ENCODE assay signal across 24 mouse cellular contexts in the genomic region with DNA sequence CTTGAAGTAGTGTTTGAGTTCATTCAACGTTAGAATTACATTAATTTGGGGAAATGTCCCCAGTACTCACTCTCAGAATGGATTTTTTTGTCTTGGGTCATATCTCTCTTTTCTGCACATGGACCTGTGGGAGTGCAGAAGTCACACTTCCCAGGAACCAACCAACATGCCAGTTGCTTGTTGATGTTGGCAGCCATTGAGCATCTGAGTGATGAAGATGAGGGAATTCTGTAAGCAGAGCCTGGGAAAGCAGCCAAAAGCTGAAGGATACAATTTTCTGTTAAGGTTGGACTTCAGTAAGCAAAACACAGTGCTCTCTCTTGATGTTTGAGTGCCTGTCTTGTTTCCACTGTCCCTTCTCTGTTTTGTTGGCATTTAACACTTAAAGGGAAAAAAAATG.
DNase-seq lines count a peak whose midpoint lies in the region; ATAC-seq and TF ChIP-seq lines count a peak whose summit lies in the region.
"Had no signal": no experiment of that assay in that cellular context is flagged by ENCODE, and none has a peak within 500 bp of the region (broad histone marks: within the 10 kb centered on the region; RNA-seq: fewer than 3 reads in every experiment).

No protein-coding gene starts in this region.

- no peak for TF ChIP-seq CTCF in layer of hippocampus, adult 2 months (conservative IDR thresholded peaks at IDR 0.05)

- H3K4me2 ChIP-seq in midbrain, embryonic 14.5 days (ENCODE audit: low read length): no peak overlapping the region
- H3K4me2 ChIP-seq: forebrain, embryonic 15.5 days; intestine, embryonic 15.5 days; neural tube, embryonic 13.5 days had no signal

- ATAC-seq in cerebellum, adult (ENCODE audit: insufficient number of reproducible peaks, low FRiP score, low TSS enrichment): no peak
- no peak for ATAC-seq in midbrain, embryonic 14.5 days (ENCODE audit: low FRiP score, low TSS enrichment)
- ATAC-seq: forebrain, embryonic 15.5 days; hindbrain, embryonic 16.5 days; intestine, embryonic 15.5 days; lung, postnatal 0 days had no signal

- DNase-seq in cerebellum, adult 18-20 months: peak; percentile 11 to 21
- no peak for DNase-seq in layer of hippocampus, adult 2 months (ENCODE audit: low spot score in 2 of 2)
- no peak for DNase-seq in layer of hippocampus, adult 11-12 months (ENCODE audit: low spot score)
- DNase-seq in midbrain, embryonic 14.5 days: peak; percentile 17
- DNase-seq in midbrain, embryonic 10.5 days (ENCODE audit: low spot score): no peak
- peak; percentile 28 for DNase-seq in cerebellum, adult 9-11 months
- no peak for DNase-seq in urinary bladder, postnatal 10 days (ENCODE audit: low spot score)
- DNase-seq: adrenal gland, postnatal 10 days; gastrocnemius, adult 2 months; heart, adult 2 months; heart, postnatal 14 days; kidney, adult 2 months; layer of hippocampus, postnatal 36 days; liver; thymus, postnatal 4 days had no signal

- H3K36me3 ChIP-seq in midbrain, embryonic 14.5 days (ENCODE audit: control insufficient read depth, insufficient read depth, low read length): no peaks in the 10 kb centered on the region
- H3K36me3 ChIP-seq in midbrain, embryonic 10.5 days: no peaks in the 10 kb centered on the region
- H3K36me3 ChIP-seq: forebrain, embryonic 10.5 days; forebrain, embryonic 15.5 days; G1E; hindbrain, embryonic 10.5 days; intestine, embryonic 15.5 days had no signal

- WGBS in midbrain, embryonic 14.5 days: 50% methylated on average over 1 of the region's 1 CpGs
- 69% methylated on average over 1 of the region's 1 CpGs for WGBS in midbrain, embryonic 10.5 days

- H3K9me3 ChIP-seq in midbrain, embryonic 14.5 days (ENCODE audit: control insufficient read depth, low read length): no peaks in the 10 kb centered on the region
- no peaks in the 10 kb centered on the region for H3K9me3 ChIP-seq in midbrain, embryonic 10.5 days (replicated peaks)
- H3K9me3 ChIP-seq: forebrain, embryonic 10.5 days; forebrain, embryonic 15.5 days; G1E; hindbrain, embryonic 10.5 days; intestine, embryonic 15.5 days; neural tube, embryonic 13.5 days had no signal

- no peaks in the 10 kb centered on the region for H3K27me3 ChIP-seq in midbrain, embryonic 14.5 days (ENCODE audit: control insufficient read depth, insufficient read depth, low read length)
- H3K27me3 ChIP-seq in midbrain, embryonic 10.5 days (ENCODE audit: low read depth, poor library complexity, severe bottlenecking): no peaks in the 10 kb centered on the region
- H3K27me3 ChIP-seq: forebrain, embryonic 15.5 days; intestine, embryonic 15.5 days; neural tube, embryonic 13.5 days had no signal

- H3K4me3 ChIP-seq in layer of hippocampus, adult 2 months: no peak overlapping the region
- H3K4me3 ChIP-seq in midbrain, embryonic 14.5 days (replicated peaks; ENCODE audit: low read depth, low read length): no peak overlapping the region
- no peak overlapping the region for H3K4me3 ChIP-seq in midbrain, embryonic 10.5 days
- H3K4me3 ChIP-seq: forebrain, embryonic 10.5 days; forebrain, embryonic 15.5 days; gastrocnemius, adult 2 months; heart, adult 2 months; hindbrain, embryonic 10.5 days; intestine, embryonic 15.5 days; neural tube, embryonic 13.5 days had no signal

- no peaks in the 10 kb centered on the region for H3K4me1 ChIP-seq in midbrain, embryonic 14.5 days (ENCODE audit: control insufficient read depth, insufficient read depth, low read length)
- H3K4me1 ChIP-seq in midbrain, embryonic 10.5 days: no peaks in the 10 kb centered on the region
- H3K4me1 ChIP-seq: hindbrain, embryonic 10.5 days; intestine, embryonic 15.5 days; neural tube, embryonic 13.5 days had no signal

- no peak overlapping the region for H3K9ac ChIP-seq in midbrain, embryonic 14.5 days (replicated peaks; ENCODE audit: low read length)
- H3K9ac ChIP-seq: forebrain, embryonic 15.5 days; intestine, embryonic 15.5 days; neural tube, embryonic 13.5 days had no signal

- peak overlapping the region; percentile 12; the same call in 1 of the 2 replicates for H3K27ac ChIP-seq in layer of hippocampus, adult 2 months
- no peak overlapping the region for H3K27ac ChIP-seq in midbrain, embryonic 14.5 days (replicated peaks; ENCODE audit: low read depth, low read length)
- H3K27ac ChIP-seq in midbrain, embryonic 10.5 days (replicated peaks): no peak overlapping the region
- H3K27ac ChIP-seq: forebrain, embryonic 10.5 days; forebrain, embryonic 15.5 days; gastrocnemius, adult 2 months; heart, adult 2 months; hindbrain, embryonic 10.5 days; intestine, embryonic 15.5 days; neural tube, embryonic 13.5 days had no signal

Comparison
In these comparisons a context has a peak if more than half of its experiments do, and no peak if none do; other contexts are left out.
1. DNase-seq: peak in cerebellum, adult 18-20 months (2 of 2), midbrain, embryonic 14.5 days (single experiment) and cerebellum, adult 9-11 months (single experiment); none in layer of hippocampus, adult 2 months (0 of 2), layer of hippocampus, adult 11-12 months (single experiment), midbrain, embryonic 10.5 days (single experiment) and urinary bladder, postnatal 10 days (single experiment).